Mouse (Mus musculus) splenic B cell, adult 2 months (primary cell): ENCODE results near the gene Rbm3.

Experiments
- DNase-seq: peaks from one replicate; pipeline ENCODE4 v3.0.0-alpha.2; 2011; ENCODE audit warnings: low read depth, low spot score
- H3K27me3 ChIP-seq: 2 replicates; pipeline ENCODE4 v1.6.1; 2012; ENCODE audit warnings: mild to moderate bottlenecking, low read length, moderate library complexity, mixed read lengths; ENCODE audit not compliant: control insufficient read depth, poor library complexity, insufficient read depth, severe bottlenecking
- H3K36me3 ChIP-seq: 2 replicates; pipeline ENCODE4 v1.6.1; 2012; ENCODE audit warnings: mild to moderate bottlenecking, low read length, moderate library complexity, mixed read lengths; ENCODE audit not compliant: control insufficient read depth, poor library complexity, insufficient read depth, severe bottlenecking

The Rbm3 gene

DNA sequence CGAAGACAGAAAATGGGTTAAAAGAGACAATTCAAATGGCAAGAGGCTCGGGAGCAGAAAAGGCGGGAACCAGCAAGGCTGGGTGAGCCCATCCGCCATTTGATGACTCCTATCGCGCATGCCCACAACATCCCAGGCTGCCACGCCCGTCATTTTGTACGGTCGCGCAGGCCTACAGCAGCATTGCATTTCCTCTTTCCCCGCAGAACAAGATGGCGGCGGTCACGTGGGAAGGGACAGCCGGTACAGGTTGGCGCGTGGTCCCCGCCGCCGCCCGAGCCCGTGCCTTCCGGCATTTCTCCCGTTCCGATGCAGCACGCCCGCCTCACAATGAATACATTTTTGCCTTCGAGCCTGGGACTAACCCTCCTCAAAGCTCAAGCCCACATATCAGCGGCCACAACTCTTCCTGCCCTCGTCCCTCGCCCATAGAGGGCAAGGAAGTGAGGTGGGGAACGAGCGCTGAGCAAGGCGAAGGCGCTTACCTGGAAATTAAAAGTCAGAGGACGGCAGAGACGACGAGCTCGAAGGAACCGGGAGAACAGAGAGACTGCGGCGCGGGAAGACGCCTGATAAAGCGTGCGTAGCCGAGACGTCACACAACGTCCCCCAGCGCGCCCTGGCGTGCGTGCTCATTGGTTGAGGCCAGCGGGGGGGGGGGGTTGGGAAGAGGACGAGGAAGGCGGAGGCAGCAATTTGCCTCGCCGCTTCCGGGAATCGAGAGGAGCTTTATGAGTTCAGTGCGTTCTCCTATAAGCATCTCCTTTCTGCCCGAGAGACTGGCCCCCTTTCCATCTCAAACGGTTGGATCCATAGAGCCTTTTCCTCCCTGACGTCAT is at the start of gene Rbm3:
Gene Rbm3 (minus strand): TSS at position 728 of the 839 bp plus-strand sequence.
- peak; percentile 94 for DNase-seq
- H3K27me3 ChIP-seq, result no peaks in the 10 kb centered on the region
- H3K36me3 ChIP-seq, result peaks cover 12% of the 10 kb centered on the region; the same call in 1 of the 2 replicates

DNA sequence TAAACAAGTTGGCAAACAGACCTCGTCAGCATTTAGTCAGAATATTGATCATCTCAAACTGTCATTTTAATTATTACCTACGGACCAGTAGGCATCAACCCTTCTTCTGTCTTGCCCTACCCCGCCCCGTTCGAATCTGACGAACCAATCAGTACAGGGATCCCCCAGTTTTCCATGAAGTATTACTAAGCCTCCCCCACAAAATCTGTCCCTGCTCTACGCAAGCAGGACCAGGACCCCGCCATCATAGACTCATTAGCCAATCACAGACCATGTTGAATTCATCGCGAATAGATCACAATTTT is 47.7 kb upstream of the Rbm3 start, which contains the start of gene Ebp:
Gene Ebp (minus strand): TSS at position 94 of the 305 bp plus-strand sequence.
- H3K36me3 ChIP-seq, result no peaks in the 10 kb centered on the region
- no peaks in the 10 kb centered on the region for H3K27me3 ChIP-seq
- peak; percentile 54 for DNase-seq

DNA sequence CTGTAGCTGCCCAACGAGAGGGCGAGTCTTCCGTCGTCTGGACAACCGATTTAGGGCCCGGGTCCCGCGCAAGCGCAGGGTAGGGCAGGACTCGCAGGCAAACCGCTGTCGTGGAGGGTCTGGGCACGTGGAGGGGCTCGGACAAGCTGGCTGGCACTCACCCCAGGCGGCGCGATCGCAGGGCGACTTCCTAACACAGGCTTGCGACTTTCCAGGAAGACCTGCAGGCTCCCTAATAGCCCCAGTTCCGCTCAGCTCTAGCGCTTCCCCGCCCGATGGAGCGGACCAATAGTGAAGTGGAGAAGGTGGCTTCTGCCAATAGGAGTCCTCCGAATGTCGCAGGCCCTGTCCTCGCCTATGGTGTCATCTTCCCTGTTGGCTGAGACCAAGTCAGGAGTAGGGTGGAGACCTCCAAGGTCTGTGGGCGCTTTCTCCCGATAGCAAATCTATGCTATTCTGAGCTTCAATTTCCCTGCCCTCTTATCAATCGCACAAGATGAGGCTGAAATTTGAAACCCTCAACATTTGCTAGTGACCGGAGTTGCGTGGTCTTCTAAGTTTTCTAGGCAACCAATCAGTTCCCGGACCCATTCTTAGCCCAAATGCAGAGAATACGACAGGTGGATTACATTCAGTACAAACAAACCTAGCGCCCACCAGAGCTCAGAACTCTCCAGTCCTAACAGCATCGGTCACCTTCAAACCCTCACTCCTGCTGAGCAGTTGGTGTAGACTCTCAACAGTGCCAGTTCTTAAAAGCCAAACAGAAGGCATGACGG is 47.1 kb upstream of the Rbm3 start:
- Histone ChIP-seq H3K36me3 (no peaks in the 10 kb centered on the region), H3K27me3 (no peaks in the 10 kb centered on the region)
- peak; percentile 76 for DNase-seq

DNA sequence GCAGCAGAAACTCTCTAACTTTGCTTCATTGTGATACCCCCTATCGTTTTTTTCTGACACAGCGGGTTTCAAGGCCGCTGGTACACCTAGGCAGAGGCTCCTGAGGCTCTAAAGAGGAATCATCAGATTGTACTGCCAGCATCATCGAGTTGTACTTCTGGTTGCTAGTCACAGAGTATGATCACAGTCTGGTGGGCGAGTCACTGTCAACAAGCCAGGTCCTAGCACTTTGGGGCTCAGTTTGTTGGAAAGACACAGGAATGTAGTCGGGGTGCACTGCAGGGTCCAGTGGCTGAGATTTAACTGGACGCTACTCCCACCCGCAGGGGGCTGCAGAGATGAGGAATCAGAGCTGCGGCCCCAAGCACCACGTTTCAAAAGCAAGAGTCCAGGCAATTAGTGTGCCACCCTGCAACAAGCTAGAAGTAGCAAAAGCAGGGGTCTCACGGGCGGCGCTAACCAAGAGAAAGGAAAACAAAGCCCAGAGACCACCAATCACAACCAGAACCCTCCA is 46.5 kb upstream of the Rbm3 start:
- H3K27me3 ChIP-seq, result no peaks in the 10 kb centered on the region
- DNase-seq, result no peak
- H3K36me3 ChIP-seq, result no peaks in the 10 kb centered on the region

DNA sequence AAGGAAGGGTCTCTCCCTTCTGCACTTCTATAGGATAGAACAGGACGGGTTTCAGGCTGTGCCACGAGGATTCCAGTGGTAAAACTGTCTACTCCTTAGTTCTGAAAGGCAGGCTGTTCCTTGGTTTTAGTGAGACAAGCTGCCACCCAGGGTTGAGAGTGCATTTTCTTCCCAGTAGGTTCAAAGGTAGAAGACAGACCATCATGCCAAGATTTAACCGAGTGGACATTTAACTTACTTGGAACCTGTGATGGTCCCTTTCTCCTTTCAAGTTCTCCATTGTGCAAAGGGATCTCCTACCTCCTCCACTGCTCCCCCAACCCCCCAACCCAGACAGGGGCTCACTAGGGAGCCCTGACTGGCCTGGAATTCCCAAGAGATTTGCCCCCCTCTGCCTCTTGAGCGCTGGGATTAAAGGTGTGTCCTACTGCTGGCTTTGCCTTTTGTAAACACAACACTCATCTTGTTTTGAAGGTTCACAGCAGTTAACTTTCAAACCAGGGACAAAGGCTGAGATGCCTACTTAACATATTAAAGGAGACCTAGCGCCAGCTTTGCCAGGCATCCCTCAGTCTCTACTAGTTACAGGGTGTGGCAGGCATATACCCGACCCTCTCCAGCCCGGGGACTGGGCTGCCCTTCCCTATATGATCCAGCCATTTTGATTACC is 37.3 kb upstream of the Rbm3 start:
- peaks cover 3% of the 10 kb centered on the region; the same call in 1 of the 2 replicates for H3K36me3 ChIP-seq
- no peak for DNase-seq
- H3K27me3 ChIP-seq, result no peaks in the 10 kb centered on the region

DNA sequence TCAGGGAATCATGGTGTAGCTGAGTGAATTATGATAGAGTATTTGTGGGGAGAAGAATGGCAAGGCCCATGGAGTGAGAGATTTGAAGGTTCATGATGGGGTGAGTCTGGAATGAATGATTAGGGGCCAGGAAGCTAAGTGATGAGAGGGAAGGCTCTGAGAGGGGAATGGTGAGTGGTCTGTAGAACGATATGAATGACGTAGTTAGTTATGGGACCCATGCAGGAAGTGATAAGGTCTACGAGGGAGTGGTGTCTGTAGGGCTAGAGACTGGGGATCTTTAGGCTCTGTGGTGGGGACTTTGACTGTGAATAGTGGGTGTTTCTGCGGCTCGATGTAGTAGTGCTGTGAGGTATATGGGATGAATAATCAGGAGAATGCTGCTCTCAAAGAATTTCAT is 34.0 kb upstream of the Rbm3 start:
- DNase-seq, result no peak
- H3K36me3 ChIP-seq, result no peaks in the 10 kb centered on the region
- H3K27me3 ChIP-seq, result no peaks in the 10 kb centered on the region

DNA sequence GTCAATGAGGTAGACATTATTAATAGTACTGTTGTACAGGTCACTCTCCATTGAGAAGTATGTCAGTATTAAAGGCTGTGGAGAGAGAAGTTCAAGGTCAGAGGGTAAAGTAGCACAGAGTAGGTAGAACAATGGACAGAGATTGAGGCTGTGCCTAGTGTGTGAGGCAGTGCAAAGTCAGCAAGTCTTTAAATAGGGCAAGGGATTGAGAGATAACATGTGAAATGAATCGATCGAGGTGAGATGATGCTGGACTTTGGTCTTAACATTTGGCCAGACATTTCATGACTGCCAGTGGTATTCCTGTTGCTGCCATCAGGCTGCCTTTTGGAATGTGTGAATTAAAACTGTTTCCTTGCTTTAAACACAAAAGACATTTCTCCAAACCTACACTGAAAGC is 33.2 kb upstream of the Rbm3 start:
- DNase-seq, result no peak
- Histone ChIP-seq H3K36me3 (no peaks in the 10 kb centered on the region), H3K27me3 (no peaks in the 10 kb centered on the region)

DNA sequence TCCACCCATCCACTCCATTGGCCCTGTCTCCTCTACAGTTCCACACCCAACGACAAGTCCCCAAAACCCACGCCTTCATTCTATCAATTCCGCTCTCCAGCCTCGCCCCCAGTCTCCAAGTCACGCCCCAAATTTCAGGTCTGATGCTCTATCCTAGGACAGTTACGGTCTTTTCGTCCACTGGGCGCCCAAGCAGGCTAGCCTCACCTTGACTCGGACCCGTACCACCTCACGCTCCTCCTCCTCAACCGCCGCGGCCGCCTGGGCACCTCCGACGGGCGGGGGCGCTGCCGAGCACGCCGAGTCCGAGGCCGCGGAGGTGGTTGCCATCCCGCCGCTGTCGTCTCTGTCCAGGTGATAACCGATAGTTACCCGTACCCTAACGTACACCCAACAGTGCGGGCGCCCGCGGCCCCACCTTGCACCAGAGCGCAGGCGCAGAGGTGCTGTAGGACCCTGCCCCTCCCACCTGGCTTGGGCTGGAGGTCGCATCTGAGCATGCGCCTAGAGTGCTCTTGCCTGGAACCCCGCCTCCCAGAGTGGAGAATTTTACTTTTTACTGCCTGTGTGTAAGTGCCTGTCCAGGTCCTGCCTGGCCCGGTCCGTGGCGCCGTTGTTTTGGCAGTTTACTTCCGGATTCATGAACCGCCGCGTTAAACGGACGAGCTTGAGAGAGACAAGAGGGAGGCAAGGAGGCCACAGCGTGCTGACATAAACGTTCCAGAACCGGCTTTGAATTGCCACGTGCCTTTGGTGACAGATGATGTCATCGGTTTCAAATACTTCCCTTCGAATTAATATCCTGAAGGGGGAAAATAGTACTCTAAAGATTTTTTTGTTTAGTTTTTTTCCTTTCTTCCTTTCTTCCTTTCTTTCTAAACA is 30.1 kb upstream of the Rbm3 start, which contains the start of gene Tbc1d25:
Gene Tbc1d25 (minus strand): TSS at position 678 of the 882 bp plus-strand sequence.
- Histone ChIP-seq H3K36me3 (no peaks in the 10 kb centered on the region), H3K27me3 (no peaks in the 10 kb centered on the region)
- DNase-seq, result peak; percentile 92

DNA sequence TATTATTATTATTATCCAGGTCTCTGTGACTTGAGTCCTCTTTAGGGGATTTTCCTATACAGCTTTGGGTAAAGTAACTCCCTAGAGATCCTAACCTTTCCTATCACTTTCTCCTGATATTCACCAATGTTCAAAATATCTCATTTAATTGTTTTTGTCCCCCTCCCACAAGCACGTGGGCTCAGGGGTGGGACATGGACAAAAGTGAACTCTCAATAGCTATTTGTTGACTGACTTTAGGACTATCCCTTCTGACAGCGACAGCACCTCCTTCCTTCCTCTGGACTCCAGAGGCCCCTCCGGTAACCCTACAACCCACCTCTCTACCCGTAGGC is 29.5 kb upstream of the Rbm3 start:
- H3K27me3 ChIP-seq, result no peaks in the 10 kb centered on the region

DNA sequence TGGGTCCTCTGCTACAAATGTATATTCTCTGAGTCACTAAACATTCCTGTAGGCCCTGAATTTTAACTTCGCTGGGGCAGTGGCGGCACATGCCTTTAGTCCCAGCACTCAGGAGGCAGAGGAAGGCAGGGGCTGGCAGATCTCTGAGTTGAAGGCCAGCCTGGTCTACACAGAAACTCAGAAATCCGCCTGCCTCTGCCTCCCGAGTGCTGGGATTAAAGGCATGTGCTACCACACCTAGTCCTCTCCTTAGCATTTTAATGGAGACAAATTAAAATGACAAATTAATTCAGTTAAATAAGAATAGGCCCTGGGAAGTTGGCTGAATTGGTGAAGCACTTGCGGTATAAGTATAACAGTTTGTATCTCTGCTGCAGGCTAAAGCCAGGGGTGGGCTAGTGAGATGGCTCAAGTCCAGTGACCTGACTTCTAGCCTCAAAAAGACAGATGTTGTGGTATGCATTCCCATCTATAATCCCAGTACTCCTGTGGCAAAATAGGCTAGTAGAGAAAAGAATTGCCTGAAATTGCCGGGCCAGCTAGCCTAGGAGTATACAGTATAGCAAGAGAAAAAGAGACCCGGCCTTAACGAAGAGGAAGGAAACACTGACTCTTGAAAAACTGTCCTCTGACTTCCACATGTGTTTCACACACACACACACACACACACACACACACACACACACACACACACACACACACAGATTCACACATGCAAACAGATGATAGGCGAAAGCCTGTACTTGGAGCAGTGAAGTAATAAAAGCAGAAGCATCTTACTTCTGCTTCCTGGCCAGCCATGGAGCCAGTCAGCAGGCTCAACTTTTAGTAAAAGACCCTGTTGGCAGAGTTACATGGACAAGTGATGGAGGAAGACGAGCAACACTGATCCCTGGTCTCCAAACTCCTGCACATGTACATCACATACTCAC is 22.3 kb upstream of the Rbm3 start:
- Histone ChIP-seq H3K36me3 (no peaks in the 10 kb centered on the region), H3K27me3 (no peaks in the 10 kb centered on the region)
- DNase-seq, result peak; percentile 68

More for the DNA sequence above, 29.5 kb upstream of the Rbm3 start:
- no peak for DNase-seq
- no peaks in the 10 kb centered on the region for H3K36me3 ChIP-seq

DNA sequence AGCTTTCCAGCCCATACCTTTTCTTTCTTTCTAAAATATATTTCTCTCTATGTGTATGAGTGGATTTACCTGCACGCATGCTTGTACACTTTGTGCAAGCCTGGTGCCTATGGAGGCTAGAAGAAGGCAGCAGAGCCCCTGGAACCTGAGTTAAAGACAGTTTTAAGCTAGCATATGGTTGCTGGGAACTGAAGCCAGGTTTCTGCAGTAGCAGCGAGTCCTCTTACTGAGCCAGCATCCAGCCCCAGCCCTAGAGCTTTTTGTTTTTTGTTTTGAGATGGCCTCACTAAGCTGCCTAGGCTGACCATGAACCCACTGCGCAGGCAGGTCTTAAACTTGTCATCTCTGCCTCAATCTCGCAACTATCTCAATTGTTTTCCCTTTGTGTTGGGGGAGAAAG is 18.8 kb upstream of the Rbm3 start:
- Histone ChIP-seq H3K36me3 (no peaks in the 10 kb centered on the region), H3K27me3 (no peaks in the 10 kb centered on the region)
- no peak for DNase-seq

DNA sequence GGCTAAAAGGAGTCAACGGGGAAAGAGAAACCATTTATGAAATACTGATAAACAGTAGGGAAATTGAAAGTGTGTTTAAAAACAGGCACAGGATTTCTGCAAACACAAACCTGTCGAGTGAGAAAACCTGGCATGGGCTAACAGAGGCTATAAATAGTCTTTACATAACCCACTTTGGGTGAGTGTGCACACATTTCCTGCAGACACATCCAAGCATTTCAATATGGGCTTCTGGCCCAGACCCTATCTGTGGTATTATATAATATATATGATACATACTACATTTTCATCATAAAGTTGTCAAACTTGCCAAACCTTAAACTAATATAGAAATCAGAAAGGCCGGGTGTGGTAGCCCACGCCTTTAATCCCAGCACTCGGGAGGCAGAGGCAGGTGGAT is 17.4 kb upstream of the Rbm3 start:
- Histone ChIP-seq H3K36me3 (no peaks in the 10 kb centered on the region), H3K27me3 (no peaks in the 10 kb centered on the region)
- no peak for DNase-seq

DNA sequence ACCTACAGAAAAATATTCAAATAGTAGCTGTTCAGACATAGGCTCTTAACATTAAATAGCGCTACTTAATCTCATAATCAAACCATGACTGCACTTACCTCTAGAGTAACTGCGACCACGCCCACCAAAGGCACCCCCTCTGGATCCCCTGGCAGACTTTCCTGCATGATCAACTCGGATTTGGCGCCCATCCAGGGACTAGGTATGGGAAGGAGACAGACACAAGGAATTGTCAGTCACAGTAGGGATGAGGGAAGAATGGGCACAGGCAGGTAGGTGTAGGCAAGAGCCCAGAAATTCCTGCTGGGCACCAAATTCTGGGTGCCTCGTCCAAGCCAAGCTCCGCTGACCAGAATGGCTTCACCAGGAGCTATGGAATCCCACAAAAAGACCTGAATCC is 1.9 kb downstream of the Rbm3 start:
- no peak for DNase-seq
- H3K27me3 ChIP-seq, result no peaks in the 10 kb centered on the region
- H3K36me3 ChIP-seq, result peaks cover 12% of the 10 kb centered on the region; the same call in 1 of the 2 replicates
